Mouse (Mus musculus) megakaryocyte, adult 5-6 weeks (primary cell): Measurements from ENCODE around the gene Tnfrsf25. TPM values are rescaled to one million over a fixed set of nuclear protein-coding genes. Genes with fewer than 3 reads are reported as not detected.

Experiments
- ATAC-seq: 2 replicates; pipeline ENCODE4 v1.8.0; 2016; ENCODE audit warnings: mild to moderate bottlenecking, inconsistent platforms; ENCODE audit not compliant: poor library complexity, severe bottlenecking
- total RNA-seq, 2 experiments: library from RNA; stranded (forward) in 1 of 2; stranded (reverse) in 1 of 2; fragments of 153-499, 151-499 nt in 1 of 2; fragments of 221-1000, 200-1000 nt in 1 of 2; gene quantifications; 2 replicates each; pipeline versions ENCODE4 v1.2.3 to v1.2.4; 2015 to 2017

The Tnfrsf25 gene
- total RNA-seq, 2 experiments from 2014 or later: 0.13 to 0.18 TPM

GRCm38 (mm10) chr4:152090191-152090590 lies 25.5 kb upstream of the Tnfrsf25 start:
- no peak for ATAC-seq

GRCm38 (mm10) chr4:152092751-152093293 lies 22.9 kb upstream of the Tnfrsf25 start:
- peak; percentile 19; the same call in 1 of the 2 replicates for ATAC-seq

- no peak for ATAC-seq
Measured at GRCm38 (mm10) chr4:152094233-152094632, 21.5 kb upstream of the Tnfrsf25 start.

GRCm38 (mm10) chr4:152095937-152096910 lies 19.5 kb upstream of the Tnfrsf25 start:
- ATAC-seq: peak; percentile 89

- no peak for ATAC-seq
Measured at GRCm38 (mm10) chr4:152096927-152097326, 18.8 kb upstream of the Tnfrsf25 start.

- ATAC-seq: no peak
Measured at GRCm38 (mm10) chr4:152097911-152098799, 17.6 kb upstream of the Tnfrsf25 start.

- ATAC-seq: no peak
Measured at GRCm38 (mm10) chr4:152100541-152100940, 15.2 kb upstream of the Tnfrsf25 start.

- ATAC-seq: no peak
Measured at GRCm38 (mm10) chr4:152101081-152101653, 14.6 kb upstream of the Tnfrsf25 start.

- ATAC-seq: no peak
Measured at GRCm38 (mm10) chr4:152101921-152102320, 13.8 kb upstream of the Tnfrsf25 start.

GRCm38 (mm10) chr4:152103025-152103424 lies 12.7 kb upstream of the Tnfrsf25 start:
- peak; percentile 80 for ATAC-seq

GRCm38 (mm10) chr4:152106746-152107145 lies 9.0 kb upstream of the Tnfrsf25 start:
- no peak for ATAC-seq

GRCm38 (mm10) chr4:152107493-152107892 lies 8.2 kb upstream of the Tnfrsf25 start:
- ATAC-seq: no peak

GRCm38 (mm10) chr4:152107971-152108509 lies 7.7 kb upstream of the Tnfrsf25 start:
- ATAC-seq: peak; percentile 20; the same call in 1 of the 2 replicates

GRCm38 (mm10) chr4:152108673-152109072 lies 7.1 kb upstream of the Tnfrsf25 start:
- ATAC-seq: no peak

GRCm38 (mm10) chr4:152109509-152109908 lies 6.2 kb upstream of the Tnfrsf25 start:
- no peak for ATAC-seq

- ATAC-seq: no peak
Measured at GRCm38 (mm10) chr4:152110689-152111088, 5.0 kb upstream of the Tnfrsf25 start.

- ATAC-seq: no peak
Measured at GRCm38 (mm10) chr4:152112329-152112728, 3.4 kb upstream of the Tnfrsf25 start.

GRCm38 (mm10) chr4:152114080-152114479 lies 1.7 kb upstream of the Tnfrsf25 start:
- ATAC-seq: no peak

GRCm38 (mm10) chr4:152117538-152117937 lies 1.8 kb downstream of the Tnfrsf25 start:
- no peak for ATAC-seq
